Mouse (Mus musculus) lung, adult 2 months (tissue): ENCODE measurements around the gene Ttc5.

Source experiments
- CTCF ChIP-seq: fragments of 200-500 bp; IDR thresholded peaks from 2 replicates; pipeline ENCODE4 v1.5.1; 2011; ENCODE audit warnings: mild to moderate bottlenecking, low read length, control low read depth; ENCODE audit not compliant: insufficient read depth
- POLR2A ChIP-seq: fragments of 200-500 bp; IDR thresholded peaks from 2 replicates; pipeline ENCODE4 v1.6.1; 2011; ENCODE audit warnings: low read depth, mild to moderate bottlenecking, control low read depth, low read length, borderline replicate concordance; ENCODE audit errors: extremely low read depth

DNA sequence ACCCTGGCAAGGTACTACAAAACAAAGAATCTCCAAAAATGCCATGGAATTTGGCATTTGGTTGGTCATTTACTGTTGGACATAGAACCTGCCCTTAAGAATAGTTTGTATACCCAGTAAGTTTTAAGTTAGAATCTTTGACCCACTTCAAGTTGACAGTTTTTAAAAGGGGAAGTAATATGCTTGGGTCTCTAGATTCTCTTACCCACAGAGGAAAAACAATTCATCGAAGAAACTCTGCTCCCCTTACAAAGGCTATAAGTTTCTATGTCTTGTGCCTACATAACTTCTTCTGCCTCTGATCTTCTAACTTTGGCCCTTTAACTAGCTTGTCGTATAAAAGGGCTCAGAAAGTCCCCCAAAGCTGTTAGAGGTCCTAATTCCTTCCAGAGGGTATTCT is 45.0 kb downstream of the Ttc5 start:
- TF ChIP-seq CTCF: no peak
- no peak for TF ChIP-seq POLR2A
